Mouse (Mus musculus): Measurements from ENCODE around the gene Naa50. TPM values are rescaled to one million over a fixed set of nuclear protein-coding genes. Genes with fewer than 3 reads are reported as not detected.

The Naa50 gene
- polyA plus RNA-seq, 1 experiment = 170 TPM

- H3K4me3 ChIP-seq (ENCODE audit: low read depth, low read length) = peak overlapping the region; percentile 89
- peak overlapping the region; percentile 85 for H3K27ac ChIP-seq (ENCODE audit: insufficient read depth, low read length)
- no peaks in the 10 kb centered on the region for H3K9me3 ChIP-seq (replicated peaks; ENCODE audit: control insufficient read depth, insufficient read depth, low read length, poor library complexity, severe bottlenecking)
- no peak for TF ChIP-seq POLR2A (IDR thresholded peaks at IDR 0.05; ENCODE audit: insufficient read depth, low read length)
- TF ChIP-seq EP300 (IDR thresholded peaks at IDR 0.05; ENCODE audit: insufficient read depth, low read depth, low read length) = no peak
- no peak for TF ChIP-seq CTCF (IDR thresholded peaks at IDR 0.05; ENCODE audit: low read depth, low read length)
- peak overlapping the region; percentile 87 for H3K9ac ChIP-seq (ENCODE audit: low read depth, poor library complexity, severe bottlenecking)
- H3K36me3 ChIP-seq (ENCODE audit: control insufficient read depth, insufficient read depth, low read length, poor library complexity, severe bottlenecking) = no peaks in the 10 kb centered on the region
- H3K4me1 ChIP-seq (ENCODE audit: control insufficient read depth, insufficient read depth, low read length) = no peaks in the 10 kb centered on the region
- H3K27me3 ChIP-seq (ENCODE audit: control insufficient read depth, insufficient read depth, low read length, poor library complexity, severe bottlenecking) = no peaks in the 10 kb centered on the region
Observed at GRCm38 (mm10) chr16:44172297-44173154, 32.9 kb downstream of the Naa50 start.

- H3K4me3 ChIP-seq (ENCODE audit: low read depth, low read length) = peak within 1 kb of the TSS; percentile 89
- no peaks in the 10 kb centered on the region for H3K9me3 ChIP-seq (replicated peaks; ENCODE audit: control insufficient read depth, insufficient read depth, low read length, poor library complexity, severe bottlenecking)
- peak within 1 kb of the TSS; percentile 85 for H3K27ac ChIP-seq (ENCODE audit: insufficient read depth, low read length)
- H3K36me3 ChIP-seq (ENCODE audit: control insufficient read depth, insufficient read depth, low read length, poor library complexity, severe bottlenecking) = no peaks in the 10 kb centered on the region
- no peak for TF ChIP-seq EP300 (IDR thresholded peaks at IDR 0.05; ENCODE audit: insufficient read depth, low read depth, low read length)
- no peak for TF ChIP-seq POLR2A (IDR thresholded peaks at IDR 0.05; ENCODE audit: insufficient read depth, low read length)
- no peak for TF ChIP-seq CTCF (IDR thresholded peaks at IDR 0.05; ENCODE audit: low read depth, low read length)
- peak within 1 kb of the TSS; percentile 87 for H3K9ac ChIP-seq (ENCODE audit: low read depth, poor library complexity, severe bottlenecking)
- H3K4me1 ChIP-seq (ENCODE audit: control insufficient read depth, insufficient read depth, low read length) = no peaks in the 10 kb centered on the region
- no peaks in the 10 kb centered on the region for H3K27me3 ChIP-seq (ENCODE audit: control insufficient read depth, insufficient read depth, low read length, poor library complexity, severe bottlenecking)
Observed at GRCm38 (mm10) chr16:44173155-44173941, 33.7 kb downstream of the Naa50 start, which contains the start of gene Usf3. TSS of gene Usf3 (plus strand) at chr16:44173246.

GRCm38 (mm10) chr16:44173966-44174530, 34.4 kb downstream of the Naa50 start:
- peak overlapping the region; percentile 87 for H3K9ac ChIP-seq (ENCODE audit: low read depth, poor library complexity, severe bottlenecking)
- H3K4me3 ChIP-seq (ENCODE audit: low read depth, low read length) = peak overlapping the region; percentile 85
- TF ChIP-seq CTCF (IDR thresholded peaks at IDR 0.05; ENCODE audit: low read depth, low read length) = no peak
- no peak for TF ChIP-seq EP300 (IDR thresholded peaks at IDR 0.05; ENCODE audit: insufficient read depth, low read depth, low read length)
- no peak for TF ChIP-seq POLR2A (IDR thresholded peaks at IDR 0.05; ENCODE audit: insufficient read depth, low read length)
- no peaks in the 10 kb centered on the region for H3K4me1 ChIP-seq (ENCODE audit: control insufficient read depth, insufficient read depth, low read length)
- H3K36me3 ChIP-seq (ENCODE audit: control insufficient read depth, insufficient read depth, low read length, poor library complexity, severe bottlenecking) = no peaks in the 10 kb centered on the region
- no peaks in the 10 kb centered on the region for H3K9me3 ChIP-seq (replicated peaks; ENCODE audit: control insufficient read depth, insufficient read depth, low read length, poor library complexity, severe bottlenecking)
- H3K27me3 ChIP-seq (ENCODE audit: control insufficient read depth, insufficient read depth, low read length, poor library complexity, severe bottlenecking) = no peaks in the 10 kb centered on the region
- H3K27ac ChIP-seq (ENCODE audit: insufficient read depth, low read length) = no peak overlapping the region

- H3K27me3 ChIP-seq (ENCODE audit: control insufficient read depth, insufficient read depth, low read length, poor library complexity, severe bottlenecking) = no peaks in the 10 kb centered on the region
- no peak overlapping the region for H3K27ac ChIP-seq (ENCODE audit: insufficient read depth, low read length)
- no peak overlapping the region for H3K9ac ChIP-seq (ENCODE audit: low read depth, poor library complexity, severe bottlenecking)
- H3K4me3 ChIP-seq (ENCODE audit: low read depth, low read length) = no peak overlapping the region
- TF ChIP-seq EP300 (IDR thresholded peaks at IDR 0.05; ENCODE audit: insufficient read depth, low read depth, low read length) (no peak), CTCF (IDR thresholded peaks at IDR 0.05; ENCODE audit: low read depth, low read length) (no peak), POLR2A (IDR thresholded peaks at IDR 0.05; ENCODE audit: insufficient read depth, low read length) (no peak)
- H3K9me3 ChIP-seq (replicated peaks; ENCODE audit: control insufficient read depth, insufficient read depth, low read length, poor library complexity, severe bottlenecking) = no peaks in the 10 kb centered on the region
- H3K36me3 ChIP-seq (ENCODE audit: control insufficient read depth, insufficient read depth, low read length, poor library complexity, severe bottlenecking) = no peaks in the 10 kb centered on the region
- H3K4me1 ChIP-seq (ENCODE audit: control insufficient read depth, insufficient read depth, low read length) = no peaks in the 10 kb centered on the region
Observed at GRCm38 (mm10) chr16:44175001-44175400, 35.4 kb downstream of the Naa50 start.

GRCm38 (mm10) chr16:44176511-44176910, 36.9 kb downstream of the Naa50 start:
- H3K27ac ChIP-seq (ENCODE audit: insufficient read depth, low read length) = no peak overlapping the region
- H3K4me1 ChIP-seq (ENCODE audit: control insufficient read depth, insufficient read depth, low read length) = no peaks in the 10 kb centered on the region
- no peak overlapping the region for H3K9ac ChIP-seq (ENCODE audit: low read depth, poor library complexity, severe bottlenecking)
- H3K9me3 ChIP-seq (replicated peaks; ENCODE audit: control insufficient read depth, insufficient read depth, low read length, poor library complexity, severe bottlenecking) = no peaks in the 10 kb centered on the region
- TF ChIP-seq EP300 (IDR thresholded peaks at IDR 0.05; ENCODE audit: insufficient read depth, low read depth, low read length) = no peak
- TF ChIP-seq CTCF (IDR thresholded peaks at IDR 0.05; ENCODE audit: low read depth, low read length) = no peak
- TF ChIP-seq POLR2A (IDR thresholded peaks at IDR 0.05; ENCODE audit: insufficient read depth, low read length) = no peak
- no peak overlapping the region for H3K4me3 ChIP-seq (ENCODE audit: low read depth, low read length)
- no peaks in the 10 kb centered on the region for H3K27me3 ChIP-seq (ENCODE audit: control insufficient read depth, insufficient read depth, low read length, poor library complexity, severe bottlenecking)
- no peaks in the 10 kb centered on the region for H3K36me3 ChIP-seq (ENCODE audit: control insufficient read depth, insufficient read depth, low read length, poor library complexity, severe bottlenecking)
